Mouse (Mus musculus): ENCODE measurements around the gene Cdk18. TPM values are rescaled to one million over a fixed set of nuclear protein-coding genes. Genes with fewer than 3 reads are reported as not detected.
A peak's percentile ranks its signal among the peaks of the same experiment; 100 is the strongest.

Gene Cdk18
- total RNA-seq, 2 experiments from 2014 or later, result 0.36 to 4.0 TPM

DNA sequence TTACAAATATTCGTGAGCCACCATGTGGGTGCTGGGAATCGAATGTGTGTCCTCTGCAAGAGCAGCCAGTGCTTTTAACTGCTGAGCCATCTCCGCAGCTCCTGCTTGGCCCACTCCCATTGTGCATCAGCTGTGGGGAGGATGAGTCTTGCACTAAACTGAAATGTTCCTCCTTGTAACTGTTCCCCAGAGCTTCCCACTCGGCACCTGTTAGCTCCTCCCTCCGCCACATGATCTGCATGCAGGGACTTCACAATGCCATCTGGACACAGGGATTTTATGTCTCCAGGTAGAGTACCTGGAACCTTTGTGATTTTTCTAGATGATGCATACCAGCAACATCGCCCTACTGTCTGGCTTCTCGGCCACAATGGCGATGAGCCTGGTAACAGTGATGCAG lies 70.0 kb downstream of the Cdk18 start:
- ATAC-seq (replicated peaks; ENCODE audit: poor library complexity, severe bottlenecking), result no peak

DNA sequence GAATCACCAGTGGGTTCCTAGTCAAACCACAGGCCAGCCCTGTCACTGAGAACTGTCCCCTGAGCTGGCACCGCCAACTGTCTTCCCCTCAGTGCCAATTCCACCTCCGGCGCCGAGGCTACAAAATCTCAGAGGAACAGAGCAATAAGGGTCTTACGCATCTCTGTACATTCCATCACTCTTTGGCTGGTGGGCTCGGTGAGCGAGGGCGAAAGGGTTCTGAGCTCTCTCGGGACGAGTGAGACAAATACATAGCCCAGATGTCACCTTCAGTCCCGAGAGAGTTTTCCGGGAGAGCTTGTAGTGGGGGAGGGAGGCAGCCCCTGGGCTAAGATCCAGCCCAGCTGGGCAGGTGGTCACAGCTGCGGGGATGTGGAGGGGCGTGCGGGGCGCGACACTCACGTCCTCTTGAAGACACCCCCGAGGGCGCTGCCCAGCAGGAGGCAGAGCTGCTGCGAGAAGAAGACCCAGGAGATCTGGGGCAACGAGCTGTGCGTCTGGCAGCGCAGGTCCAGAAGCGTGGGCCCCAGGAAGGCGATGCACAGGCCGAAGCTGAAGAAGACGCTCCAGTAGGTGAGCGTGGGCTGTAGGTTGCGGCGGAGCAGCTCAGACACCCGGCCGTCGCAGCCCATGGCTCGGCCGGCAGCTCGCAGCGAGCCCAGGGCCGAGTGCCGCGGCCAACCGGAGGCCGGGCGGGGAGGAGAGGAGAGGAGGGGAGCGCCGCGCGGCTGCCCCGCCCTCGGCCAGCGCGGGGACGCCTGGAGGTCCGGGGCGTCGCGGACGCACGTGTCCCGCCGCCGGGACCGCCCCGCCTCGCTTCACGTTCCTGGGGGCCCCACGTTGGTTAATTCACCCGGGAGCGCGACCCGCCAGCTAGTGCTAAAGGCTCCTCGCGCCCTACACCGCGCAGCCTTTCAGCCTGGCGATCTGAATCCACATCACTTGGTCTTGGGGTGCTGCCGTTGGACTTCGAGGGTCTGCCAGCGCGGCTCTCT lies 71.9 kb downstream of the Cdk18 start, which contains the start of gene Mfsd4a:
TSS of gene Mfsd4a (minus strand) at position 802 of the 995 bp plus-strand sequence.
- ATAC-seq (replicated peaks; ENCODE audit: poor library complexity, severe bottlenecking), result peak; percentile 80

DNA sequence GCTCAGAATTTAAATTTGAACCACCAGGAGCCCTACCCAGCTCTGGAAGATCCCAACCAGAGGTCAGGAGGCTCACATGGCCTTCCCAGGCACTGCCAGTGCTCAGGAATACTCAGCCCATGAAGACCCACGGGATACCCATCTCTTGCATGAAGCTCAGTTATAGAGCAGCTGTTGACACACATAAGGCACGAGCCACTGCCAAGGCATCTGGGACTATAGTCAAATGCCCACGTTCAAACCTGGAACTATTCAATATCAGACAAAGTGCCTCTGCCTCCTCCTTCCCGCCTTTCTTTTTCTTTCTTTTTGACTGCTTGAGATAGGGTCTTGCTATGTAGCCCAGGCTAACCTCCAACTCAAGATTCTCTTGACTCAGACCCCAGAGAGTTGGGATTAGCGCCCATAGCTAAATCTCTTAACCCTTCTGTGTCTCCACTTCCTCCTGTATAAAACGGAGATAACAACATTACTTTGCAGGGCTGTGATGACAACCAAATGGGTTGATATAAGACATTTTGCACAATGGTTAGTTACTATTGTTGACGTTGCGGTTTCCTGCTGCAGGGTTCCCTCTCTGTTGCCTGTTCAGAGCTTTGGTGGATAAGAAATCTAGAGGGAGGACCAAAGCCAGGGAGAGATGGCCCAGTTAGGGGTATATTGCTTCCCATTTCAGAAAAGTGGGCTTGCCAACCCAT lies 73.9 kb downstream of the Cdk18 start:
- ATAC-seq (replicated peaks; ENCODE audit: poor library complexity, severe bottlenecking), result no peak

DNA sequence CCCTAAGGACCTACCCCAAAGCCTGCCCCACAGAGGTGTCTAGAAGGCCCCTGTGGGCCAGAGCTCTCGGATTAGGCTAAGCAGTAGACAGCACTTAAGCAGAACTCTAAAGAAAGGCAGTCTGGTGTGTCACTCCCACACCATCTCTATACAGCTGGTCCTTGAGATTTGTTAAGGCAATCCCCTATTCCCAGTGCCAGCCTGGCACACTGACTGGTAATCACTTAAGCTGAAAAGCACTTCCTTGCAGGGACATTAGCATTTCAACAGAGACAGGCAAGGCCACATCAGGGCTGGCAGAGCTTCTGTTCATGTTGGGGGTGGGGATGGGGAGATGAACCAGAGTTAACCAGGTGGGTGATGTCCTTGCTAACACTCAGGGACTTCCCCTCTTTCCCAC lies 74.5 kb downstream of the Cdk18 start:
- no peak for ATAC-seq (replicated peaks; ENCODE audit: poor library complexity, severe bottlenecking)

DNA sequence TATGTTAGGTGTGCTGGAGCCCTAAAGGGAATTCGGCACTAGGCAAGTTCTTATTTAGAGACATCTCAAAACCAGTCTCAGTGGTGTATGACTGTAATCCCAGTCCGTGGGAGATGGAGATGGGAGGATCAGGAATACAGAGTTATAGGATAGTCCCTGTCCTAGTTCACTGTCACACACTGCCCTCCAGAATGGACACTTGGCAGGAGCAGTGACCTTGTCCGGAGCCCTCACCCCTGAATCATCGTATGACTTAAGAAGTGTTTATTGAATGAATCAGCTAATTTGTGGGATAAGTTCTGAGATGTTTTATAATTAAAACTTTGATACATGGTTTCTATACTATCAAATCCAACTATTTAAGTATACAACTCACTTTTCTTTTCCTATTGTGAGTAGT lies 76.4 kb downstream of the Cdk18 start:
- ATAC-seq (replicated peaks; ENCODE audit: poor library complexity, severe bottlenecking), result no peak

Other genes starting within 250 kb of the Cdk18 start
- gene Nucks1, start 229.2 kb downstream of the Cdk18 start, total RNA-seq (2014; fragmentation: Nextera tagmentation), result 147 and 170 TPM in 2 replicates
- 341 and 364 TPM in 2 replicates for gene Nucks1, start 229.2 kb downstream of the Cdk18 start, total RNA-seq (2017)
- gene Slc45a3, start 176.7 kb downstream of the Cdk18 start, total RNA-seq (2014; fragmentation: Nextera tagmentation), result 1.1 and 4.0 TPM in 2 replicates
- gene Slc45a3, start 176.7 kb downstream of the Cdk18 start, total RNA-seq (2017), result 0.65 and 0.82 TPM in 2 replicates
- gene Elk4, start 132.1 kb downstream of the Cdk18 start, total RNA-seq (2014; fragmentation: Nextera tagmentation), result 83.3 and 104 TPM in 2 replicates
- gene Elk4, start 132.1 kb downstream of the Cdk18 start, total RNA-seq (2017), result 51.9 and 63.8 TPM in 2 replicates
- gene Mfsd4a, start 71.6 kb downstream of the Cdk18 start, total RNA-seq (2014; fragmentation: Nextera tagmentation), result not detected in 2 replicates
- gene Mfsd4a, start 71.6 kb downstream of the Cdk18 start, total RNA-seq (2017), result 0.82 and 4.8 TPM in 2 replicates
- not detected in 2 replicates for gene Lemd1, start 51.7 kb upstream of the Cdk18 start, total RNA-seq (2014; fragmentation: Nextera tagmentation)
- gene Lemd1, start 51.7 kb upstream of the Cdk18 start, total RNA-seq (2017), result not detected in 2 replicates
- not detected in 2 replicates for gene AC124108.1, start 51.8 kb upstream of the Cdk18 start, total RNA-seq (2014; fragmentation: Nextera tagmentation)
- gene AC124108.1, start 51.8 kb upstream of the Cdk18 start, total RNA-seq (2017), result not detected in 2 replicates
- gene Gm10188, start 90.1 kb upstream of the Cdk18 start, total RNA-seq (2014; fragmentation: Nextera tagmentation), result not detected in 2 replicates
- not detected in 2 replicates for gene Gm10188, start 90.1 kb upstream of the Cdk18 start, total RNA-seq (2017)
- gene Klhdc8a, start 158.9 kb upstream of the Cdk18 start, total RNA-seq (2014; fragmentation: Nextera tagmentation), result not detected in 2 replicates
- not detected in 2 replicates for gene Klhdc8a, start 158.9 kb upstream of the Cdk18 start, total RNA-seq (2017)
- gene Nuak2, start 176.4 kb upstream of the Cdk18 start, total RNA-seq (2014; fragmentation: Nextera tagmentation), result 37.2 and 40.4 TPM in 2 replicates
- 19.3 and 21.7 TPM in 2 replicates for gene Nuak2, start 176.4 kb upstream of the Cdk18 start, total RNA-seq (2017)